Mouse (Mus musculus) hindbrain, embryonic 16.5 days (tissue): ENCODE data around the gene Tmem86b. TPM values are rescaled to one million over a fixed set of nuclear protein-coding genes. Genes with fewer than 3 reads are reported as not detected.
"Not testable (repeated sequence)": the region's sequence is repeated elsewhere in the genome, so short reads cannot be mapped to it uniquely, and the experiment has no call there.

Experiments
- ATAC-seq: fragments of 200-750 bp; cut with Nextera tagmentation; 2 replicates; pipeline ENCODE4 v1.8.0; 2017; ENCODE audit warnings: moderate TSS enrichment, moderate library complexity
- H3K27ac ChIP-seq: fragments of 300-500 bp; sonication (generic); 2 replicates; pipeline ENCODE4 v1.5.1; 2014; ENCODE audit warnings: low read depth, mild to moderate bottlenecking, control low read depth, low read length, moderate library complexity
- H3K27me3 ChIP-seq: fragments of 300-500 bp; sonication (generic); replicated peaks from 2 replicates; pipeline ENCODE4 v1.6.1; 2014; ENCODE audit warnings: low read length; ENCODE audit not compliant: control insufficient read depth, insufficient read depth
- H3K36me3 ChIP-seq: fragments of 300-500 bp; sonication (generic); 2 replicates; pipeline ENCODE4 v1.6.1; 2014; ENCODE audit warnings: mild to moderate bottlenecking, low read length, moderate library complexity, mixed read lengths; ENCODE audit not compliant: control insufficient read depth, insufficient read depth
- H3K4me1 ChIP-seq: fragments of 300-500 bp; sonication (generic); 2 replicates; pipeline ENCODE4 v1.6.1; 2014; ENCODE audit warnings: low read depth, low read length; ENCODE audit not compliant: control insufficient read depth, insufficient read depth
- H3K4me2 ChIP-seq: fragments of 300-500 bp; sonication (generic); 2 replicates; pipeline ENCODE4 v1.6.1; 2014; ENCODE audit warnings: mild to moderate bottlenecking, low read length, control low read depth, moderate library complexity
- H3K4me3 ChIP-seq: fragments of 300-500 bp; sonication (generic); 2 replicates; pipeline ENCODE4 v1.5.1; 2014; ENCODE audit warnings: mild to moderate bottlenecking, low read length, control low read depth, moderate library complexity
- H3K9ac ChIP-seq: fragments of 300-500 bp; sonication (generic); 2 replicates; pipeline ENCODE4 v1.6.1; 2014; ENCODE audit warnings: low read depth, mild to moderate bottlenecking, control low read depth, low read length, moderate library complexity
- H3K9me3 ChIP-seq: fragments of 300-500 bp; sonication (generic); 2 replicates; pipeline ENCODE4 v1.6.1; 2014; ENCODE audit warnings: mild to moderate bottlenecking, low read length, moderate library complexity; ENCODE audit not compliant: control insufficient read depth
- WGBS: fragments of 180-500 bp; shearing (Covaris S2); extraction: QIAGEN DNeasy Blood & Tissue Kit; methylation state at CpG from one replicate; pipeline ENCODE4 v1.1.7; 2014; 5-methylcytosine and 5-hydroxymethylcytosine counted together
- polyA plus RNA-seq: library from polyadenylated mRNA; unstranded; fragments of >200 nt; fragmentation: Nextera tagmentation; extraction: Ambion mirVana; gene quantifications from 2 replicates; pipeline ENCODE4 v1.2.1, GENCODE M21; 2015

The Tmem86b gene
- polyA plus RNA-seq, 1 experiment from 2014 or later, result 1.9 TPM

GRCm38 (mm10) chr7:4612386-4612785 is 18.8 kb downstream of the Tmem86b start:
- Histone ChIP-seq H3K9me3 (no peaks in the 10 kb centered on the region), H3K27me3 (no peaks in the 10 kb centered on the region), H3K9ac (no peak overlapping the region), H3K4me1 (no peaks in the 10 kb centered on the region), H3K4me3 (no peak overlapping the region), H3K36me3 (no peaks in the 10 kb centered on the region), H3K27ac (no peak overlapping the region), H3K4me2 (no peak overlapping the region)
- 65% methylated on average over 8 of the region's 8 CpGs for WGBS
- ATAC-seq, result no peak

DNA sequence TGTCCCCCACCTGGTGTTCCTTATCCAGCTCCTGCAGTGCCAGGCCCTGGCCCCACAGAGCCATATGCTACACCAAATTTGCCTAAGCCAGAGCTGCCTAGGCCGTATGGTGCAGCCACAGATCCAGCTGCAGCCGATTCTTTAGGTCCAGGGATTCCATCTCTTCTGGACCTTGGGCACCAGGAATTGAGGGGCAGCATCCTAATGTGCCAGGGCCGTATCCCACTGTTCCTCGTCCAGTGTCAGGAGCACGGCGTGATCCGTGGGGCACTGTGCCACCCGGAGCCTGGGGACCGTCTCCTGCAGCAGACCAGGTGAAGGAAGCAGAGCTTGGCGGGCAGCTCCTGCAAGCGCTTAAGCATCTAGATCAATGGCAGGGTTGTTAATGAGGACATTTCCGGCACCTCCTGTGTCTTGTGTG is 19.3 kb downstream of the Tmem86b start:
- no peak overlapping the region for H3K9ac ChIP-seq
- WGBS, result 79% methylated on average over 12 of the region's 12 CpGs
- H3K27ac ChIP-seq, result no peak overlapping the region
- no peaks in the 10 kb centered on the region for H3K36me3 ChIP-seq
- no peak for ATAC-seq
- no peak overlapping the region for H3K4me2 ChIP-seq
- no peaks in the 10 kb centered on the region for H3K9me3 ChIP-seq
- no peaks in the 10 kb centered on the region for H3K27me3 ChIP-seq
- H3K4me3 ChIP-seq, result no peak overlapping the region
- no peaks in the 10 kb centered on the region for H3K4me1 ChIP-seq

DNA sequence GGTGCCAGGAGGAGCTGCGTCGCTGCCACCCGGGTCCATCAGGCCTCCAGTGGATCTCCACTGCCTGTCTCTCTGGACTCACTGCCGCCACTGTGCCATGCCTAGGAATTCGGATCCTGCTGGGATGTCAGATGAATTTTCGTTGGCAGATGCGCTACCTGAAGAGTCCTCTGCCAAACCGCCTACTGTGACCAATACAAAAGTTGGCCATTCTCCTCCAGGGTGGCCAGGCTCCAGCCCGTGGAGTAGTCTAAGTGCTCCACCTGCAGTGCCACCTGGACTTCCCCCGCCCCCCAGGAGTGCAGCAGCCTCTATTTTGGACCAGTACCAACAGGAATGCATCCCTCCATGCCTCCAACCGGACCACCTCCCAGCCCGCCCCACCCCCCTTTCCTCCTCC is 19.7 kb downstream of the Tmem86b start:
- H3K4me1 ChIP-seq, result no peaks in the 10 kb centered on the region
- H3K4me3 ChIP-seq, result no peak overlapping the region
- WGBS, result 78% methylated on average over 12 of the region's 12 CpGs
- no peak overlapping the region for H3K4me2 ChIP-seq
- ATAC-seq, result no peak
- no peaks in the 10 kb centered on the region for H3K36me3 ChIP-seq
- no peaks in the 10 kb centered on the region for H3K9me3 ChIP-seq
- no peak overlapping the region for H3K9ac ChIP-seq
- H3K27me3 ChIP-seq, result no peaks in the 10 kb centered on the region
- no peak overlapping the region for H3K27ac ChIP-seq

GRCm38 (mm10) chr7:4608002-4608401 is 23.2 kb downstream of the Tmem86b start:
- WGBS, result 70% methylated on average over 5 of the region's 5 CpGs
- no peak overlapping the region for H3K4me3 ChIP-seq
- no peak overlapping the region for H3K27ac ChIP-seq
- H3K9ac ChIP-seq, result no peak overlapping the region
- no peak overlapping the region for H3K4me2 ChIP-seq
- H3K36me3 ChIP-seq, result no peaks in the 10 kb centered on the region
- no peak for ATAC-seq
- H3K4me1 ChIP-seq, result no peaks in the 10 kb centered on the region
- H3K27me3 ChIP-seq, result no peaks in the 10 kb centered on the region
- no peaks in the 10 kb centered on the region for H3K9me3 ChIP-seq

DNA sequence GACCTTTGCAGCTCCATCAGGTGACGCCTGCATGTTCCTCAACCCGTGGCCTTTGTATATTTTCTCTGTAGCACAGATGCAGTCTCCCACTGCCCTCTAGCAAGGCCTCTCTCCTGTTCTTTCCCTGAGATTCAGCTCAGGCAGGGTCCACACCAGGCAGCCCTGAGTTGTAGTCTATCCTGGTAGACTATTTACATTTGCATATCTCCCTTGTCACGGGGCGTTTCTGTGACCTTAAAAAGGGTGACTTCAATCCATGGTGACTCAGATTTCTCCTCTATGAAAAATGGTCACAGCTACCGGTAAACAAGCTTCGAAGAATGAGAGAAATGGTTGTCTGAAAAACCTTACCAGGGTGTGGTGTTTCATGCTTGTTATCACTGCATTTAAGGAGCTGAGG is 27.3 kb downstream of the Tmem86b start, which contains the start of gene Ptprh:
TSS of gene Ptprh (minus strand) at position 169 of the 400 bp plus-strand sequence.
- ATAC-seq, result no peak

GRCm38 (mm10) chr7:4602969-4603368 is 28.3 kb downstream of the Tmem86b start:
- H3K27me3 ChIP-seq, result no peaks in the 10 kb centered on the region
- no peak overlapping the region for H3K4me3 ChIP-seq
- H3K4me2 ChIP-seq, result no peak overlapping the region
- WGBS, result 91% methylated on average over 6 of the region's 6 CpGs
- H3K36me3 ChIP-seq, result no peaks in the 10 kb centered on the region
- H3K27ac ChIP-seq, result no peak overlapping the region
- no peaks in the 10 kb centered on the region for H3K4me1 ChIP-seq
- no peaks in the 10 kb centered on the region for H3K9me3 ChIP-seq
- H3K9ac ChIP-seq, result no peak overlapping the region
- no peak for ATAC-seq

More for the DNA sequence above, 27.3 kb downstream of the Tmem86b start, which contains the start of gene Ptprh:
- no peak within 1 kb of the TSS for H3K4me2 ChIP-seq
- H3K27me3 ChIP-seq, result no peaks in the 10 kb centered on the region
- no peak within 1 kb of the TSS for H3K27ac ChIP-seq
- no peaks in the 10 kb centered on the region for H3K36me3 ChIP-seq
- H3K4me1 ChIP-seq, result no peaks in the 10 kb centered on the region
- 76% methylated on average over 6 of the region's 6 CpGs for WGBS
- no peak within 1 kb of the TSS for H3K9ac ChIP-seq
- no peaks in the 10 kb centered on the region for H3K9me3 ChIP-seq
- H3K4me3 ChIP-seq, result no peak within 1 kb of the TSS

DNA sequence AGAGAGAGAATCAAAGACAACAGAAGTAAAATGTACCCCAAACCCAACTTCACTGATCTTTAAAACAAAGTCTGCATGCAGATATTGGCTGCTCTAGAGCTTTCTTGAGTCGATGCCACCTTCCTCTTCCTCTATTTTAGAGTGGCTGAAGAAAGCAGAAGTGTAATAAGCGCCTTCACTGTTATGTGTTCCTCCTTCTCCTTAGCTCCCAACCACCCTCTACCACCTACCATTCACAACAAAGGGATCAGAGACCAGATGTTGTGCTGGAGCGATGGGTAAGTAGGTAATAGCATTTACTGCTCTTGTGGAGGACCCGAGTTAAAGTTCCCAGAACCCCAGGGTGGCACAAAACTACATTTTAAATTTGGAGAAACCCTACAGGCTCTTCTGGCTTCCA is 34.2 kb downstream of the Tmem86b start:
- ATAC-seq, H3K9me3 ChIP-seq: not testable (repeated sequence)

GRCm38 (mm10) chr7:4581481-4581880 is 49.7 kb downstream of the Tmem86b start:
- H3K4me1 ChIP-seq, H3K27ac ChIP-seq, H3K4me2 ChIP-seq, H3K9me3 ChIP-seq, H3K9ac ChIP-seq, ATAC-seq, H3K36me3 ChIP-seq, H3K4me3 ChIP-seq, H3K27me3 ChIP-seq: not testable (repeated sequence)
- 85% methylated on average over 3 of the region's 3 CpGs for WGBS

More for the DNA sequence above, 34.2 kb downstream of the Tmem86b start:
- H3K4me1 ChIP-seq, H3K27ac ChIP-seq, H3K4me3 ChIP-seq, H3K9ac ChIP-seq, H3K36me3 ChIP-seq, H3K27me3 ChIP-seq, H3K4me2 ChIP-seq: not testable (repeated sequence)
- 74% methylated on average over 4 of the region's 4 CpGs for WGBS
